Mouse (Mus musculus) layer of hippocampus, adult 9-10 months (tissue): ENCODE results near the gene Tns1.
"Not testable (repeated sequence)": the region's sequence is repeated elsewhere in the genome, so short reads cannot be mapped to it uniquely, and the experiment has no call there.

ENCODE experiments used
- DNase-seq: peaks from one replicate; pipeline ENCODE4 v3.0.0; 2022; ENCODE audit warnings: low spot score

Tns1 gene

GRCm38 (mm10) chr1:74124021-74124981, at the start of gene Tns1:
Gene Tns1, minus strand, starts transcription at chr1:74124449.
- DNase-seq: no peak

DNA sequence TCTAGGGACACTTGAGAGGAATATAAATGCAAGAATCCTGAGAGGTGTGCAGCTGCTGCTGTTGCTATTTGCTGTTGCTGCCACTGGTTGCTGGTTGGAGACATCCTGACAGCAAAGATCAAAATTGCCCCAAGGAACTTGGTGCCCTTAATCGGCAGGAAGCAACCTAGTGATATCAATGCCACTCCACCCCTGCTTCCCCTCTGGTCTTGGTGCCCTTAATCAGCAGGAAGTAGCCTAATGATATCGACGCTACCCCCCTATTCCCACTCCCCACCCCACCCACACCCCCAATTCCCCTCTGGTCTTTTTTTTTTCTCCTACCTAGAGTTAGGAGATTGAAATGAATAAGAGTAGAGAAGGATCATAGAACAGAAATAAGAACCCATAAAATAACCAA, 48.5 kb upstream of the Tns1 start:
- no peak for DNase-seq

DNA sequence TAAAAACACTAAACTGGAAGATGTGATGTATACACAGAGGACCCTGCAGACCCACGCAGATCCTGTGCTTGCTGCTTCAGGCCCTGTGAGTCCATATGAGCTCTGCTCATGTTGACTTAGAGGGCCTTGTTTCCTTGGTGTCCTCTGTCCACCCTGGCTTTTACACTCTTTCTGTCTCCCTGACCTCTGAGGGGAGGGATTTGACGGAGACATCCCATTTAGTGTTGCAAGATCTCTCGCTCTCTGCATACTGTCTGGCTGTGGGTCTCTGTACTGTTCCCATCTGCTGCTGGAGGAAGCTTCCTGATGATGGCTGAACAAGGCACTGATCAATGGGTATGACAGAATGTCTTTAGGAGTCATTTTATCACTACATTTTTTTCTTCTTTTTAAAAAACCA, 45.5 kb upstream of the Tns1 start:
- no peak for DNase-seq

- no peak for DNase-seq
Observed at GRCm38 (mm10) chr1:74167136-74167535, 42.9 kb upstream of the Tns1 start.

DNA sequence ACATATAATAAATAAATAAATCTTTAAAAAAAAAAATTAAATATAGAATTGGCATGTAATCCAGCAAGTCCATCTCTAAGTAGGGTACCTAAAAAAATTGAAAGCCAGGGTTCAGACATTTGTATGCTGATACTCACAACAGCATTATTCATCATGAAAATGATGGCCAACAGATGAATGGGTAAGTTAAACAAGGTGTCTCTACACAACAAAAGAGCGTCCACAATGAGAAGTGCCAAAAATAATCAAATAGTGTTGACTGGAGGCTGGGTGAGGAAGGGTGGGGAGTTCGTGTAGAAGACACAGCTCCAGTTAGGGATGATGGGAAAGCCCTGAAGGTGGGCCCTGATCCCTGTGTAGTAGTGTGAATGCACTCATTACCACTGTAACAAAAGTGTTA, 35.8 kb upstream of the Tns1 start:
- no peak for DNase-seq

- not testable (repeated sequence) for DNase-seq
Observed at GRCm38 (mm10) chr1:74159613-74160012, 35.4 kb upstream of the Tns1 start.

DNA sequence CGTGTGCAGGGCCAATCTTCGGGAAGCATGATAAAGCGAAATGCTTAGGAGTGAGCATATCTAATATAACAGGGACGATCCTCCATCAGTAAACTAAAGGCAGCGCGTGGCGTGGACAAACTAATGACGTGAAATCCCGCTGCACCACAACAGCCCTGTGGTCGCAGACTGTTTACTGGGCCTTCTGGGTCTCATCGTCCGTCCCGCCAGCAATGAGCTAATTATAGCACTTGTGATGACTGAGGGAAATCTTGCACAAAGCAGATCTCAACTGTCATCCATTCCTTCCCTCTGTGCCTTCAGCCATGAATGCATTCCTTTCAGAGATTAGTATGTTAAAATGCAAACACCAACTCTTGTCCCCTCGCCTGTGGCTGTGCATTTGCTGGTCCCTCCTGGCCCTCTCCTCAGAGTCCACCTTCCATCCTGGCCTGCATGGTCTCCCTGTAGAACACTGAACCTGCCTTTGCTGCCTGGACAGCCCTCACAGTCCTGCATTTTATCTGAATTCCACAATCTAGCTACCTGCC, 32.2 kb upstream of the Tns1 start:
- DNase-seq: no peak

DNA sequence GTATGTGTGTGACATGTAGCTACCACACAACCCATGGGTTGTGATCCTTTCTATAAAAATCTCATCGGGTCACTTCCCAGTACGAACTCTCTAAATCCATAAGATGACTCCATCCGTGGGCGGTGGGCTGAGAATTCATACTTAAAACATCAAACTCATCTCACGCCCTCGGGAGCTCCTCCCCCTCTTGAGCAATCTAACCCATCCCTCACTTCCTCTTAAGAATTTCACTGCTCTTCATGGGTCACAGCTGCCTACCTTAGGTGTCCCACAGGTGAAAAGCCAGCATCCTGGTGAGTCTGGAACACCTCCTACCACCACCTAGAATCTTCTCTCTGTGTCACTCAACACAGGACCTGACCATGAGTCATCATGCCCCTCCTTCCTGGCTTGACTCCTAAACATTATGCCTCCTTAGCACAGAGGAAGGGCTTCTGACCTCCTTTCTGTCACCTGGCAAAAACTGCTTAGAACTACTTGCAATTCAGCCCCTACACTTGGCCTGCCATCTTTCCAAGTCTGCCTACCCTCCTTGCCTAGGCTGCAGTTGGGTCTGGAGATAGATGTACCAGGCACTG, 31.3 kb upstream of the Tns1 start:
- DNase-seq: no peak

GRCm38 (mm10) chr1:74153461-74154184, 29.4 kb upstream of the Tns1 start, which contains the start of gene Cxcr2:
Gene Cxcr2, plus strand, starts transcription at chr1:74153989.
- no peak for DNase-seq

- DNase-seq: no peak
Observed at GRCm38 (mm10) chr1:74151091-74151490, 26.8 kb upstream of the Tns1 start.

DNA sequence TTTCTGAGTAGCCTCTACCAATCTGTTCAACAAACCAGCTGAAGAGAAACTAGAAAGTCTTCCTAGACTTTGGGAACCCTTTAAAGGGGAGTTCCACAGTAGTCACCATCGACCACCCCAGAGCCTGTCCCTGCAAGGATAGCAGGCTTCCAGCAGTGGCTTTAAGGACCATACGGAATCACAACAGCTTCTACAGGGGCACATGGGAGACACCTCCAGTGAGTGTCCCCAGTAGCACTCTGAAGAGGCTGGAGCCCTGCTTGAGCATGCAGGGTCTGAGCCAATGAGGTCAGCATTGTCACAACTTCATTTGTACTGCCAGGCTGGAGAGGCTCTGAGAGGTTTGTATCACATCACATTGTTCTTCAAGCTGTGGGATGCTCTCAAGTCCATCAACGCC, 25.9 kb upstream of the Tns1 start:
- DNase-seq: no peak

GRCm38 (mm10) chr1:74149106-74149885, 25.0 kb upstream of the Tns1 start:
- DNase-seq: no peak

- no peak for DNase-seq
Observed at GRCm38 (mm10) chr1:74141781-74142180, 17.5 kb upstream of the Tns1 start.

GRCm38 (mm10) chr1:74139415-74139814, 15.2 kb upstream of the Tns1 start:
- DNase-seq: no peak

DNA sequence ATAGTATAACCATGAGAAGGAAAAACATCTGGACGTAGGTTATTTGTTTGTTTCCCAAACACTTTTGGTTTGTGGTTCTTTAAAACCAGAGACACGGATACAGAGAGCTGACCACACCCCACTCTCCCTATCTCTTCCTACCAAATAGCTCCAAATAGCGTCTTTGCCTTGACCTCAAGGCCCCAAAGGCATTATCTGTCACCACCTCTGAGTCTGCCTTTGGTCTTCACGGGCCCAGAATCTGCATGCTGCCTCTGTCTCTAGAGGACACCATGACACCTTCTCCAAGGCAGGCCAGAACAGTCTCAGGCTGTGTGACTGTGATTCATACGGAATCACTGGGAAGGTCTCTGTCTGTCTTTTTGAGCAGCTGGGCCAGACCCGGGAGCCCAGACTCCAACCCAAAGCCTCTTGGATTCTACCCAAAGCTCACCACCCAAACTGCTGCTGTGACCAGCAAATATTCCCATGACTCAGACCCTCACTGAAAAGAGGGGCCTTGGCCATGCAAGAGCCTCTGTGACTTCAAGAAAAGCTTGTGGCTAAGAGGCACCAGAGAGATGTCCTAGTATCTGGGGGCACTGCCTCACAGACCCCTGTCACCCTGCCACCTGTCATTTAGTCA, 11.2 kb upstream of the Tns1 start:
- DNase-seq: no peak

DNA sequence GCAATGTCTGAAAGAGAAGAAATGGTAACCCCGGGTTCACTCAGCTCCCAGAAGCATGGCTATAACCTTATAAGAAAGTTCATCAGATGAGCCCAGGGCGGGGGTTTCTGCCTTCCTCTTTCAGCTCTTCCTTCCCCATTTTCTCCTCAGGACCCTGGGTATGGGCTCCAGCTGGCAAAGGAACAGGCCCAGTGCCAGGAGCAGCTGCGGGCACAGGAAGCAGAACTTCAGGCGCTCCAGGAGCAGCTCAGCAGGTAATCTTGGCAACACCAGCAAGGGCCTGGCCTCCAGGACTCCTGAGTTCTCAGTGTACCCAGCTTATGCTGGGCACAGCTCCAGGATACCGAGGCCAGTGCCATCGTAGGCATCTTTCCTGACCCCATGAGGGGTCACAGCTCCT, 9.7 kb upstream of the Tns1 start:
- DNase-seq: no peak

DNA sequence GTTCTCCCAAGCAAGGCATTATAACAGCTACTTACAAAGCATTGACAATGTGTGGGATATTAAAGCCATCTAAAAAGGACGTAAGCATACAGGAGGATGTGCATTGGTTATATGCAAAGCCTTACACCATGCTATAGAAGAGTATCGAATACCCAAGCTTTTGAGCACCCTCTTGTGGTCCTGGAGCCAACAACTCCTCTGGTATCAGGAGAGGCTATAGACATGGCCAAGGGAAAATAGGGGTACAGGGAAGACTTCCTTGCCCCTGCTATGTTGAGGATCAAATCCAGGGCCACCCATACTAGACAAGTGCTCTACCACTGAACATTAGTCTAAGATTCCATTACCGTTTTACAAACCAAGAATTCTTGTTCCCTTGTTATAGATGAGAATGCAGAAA, 7.8 kb upstream of the Tns1 start:
- no peak for DNase-seq

GRCm38 (mm10) chr1:74130883-74131659, 6.8 kb upstream of the Tns1 start:
- no peak for DNase-seq

- DNase-seq: peak; percentile 45
Observed at GRCm38 (mm10) chr1:74124991-74125552, 823 bp upstream of the Tns1 start, which contains the start of gene Rufy4. Gene Rufy4, plus strand, starts transcription at chr1:74125541.

DNA sequence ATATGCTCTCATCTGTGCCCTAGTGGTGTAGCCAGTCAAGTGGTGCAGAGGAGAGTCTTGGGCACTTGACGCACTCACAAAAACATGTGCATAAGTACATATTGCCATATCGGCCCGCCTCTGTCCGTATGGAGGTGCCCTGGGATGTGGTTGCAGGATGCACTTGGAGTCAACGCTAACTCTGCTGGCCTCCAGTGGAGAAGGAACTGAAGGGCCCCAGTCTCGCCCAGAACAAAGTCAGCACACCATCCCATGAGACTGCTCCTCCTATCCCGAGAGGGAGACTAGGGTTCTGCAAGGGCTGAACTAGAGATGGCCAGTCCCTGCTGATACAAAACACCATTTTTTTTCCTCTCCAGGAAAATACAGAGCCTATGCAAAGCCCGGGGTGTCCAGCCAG, 1.0 kb downstream of the Tns1 start:
- no peak for DNase-seq
